Mouse (Mus musculus) ES-E14 (cell line): ENCODE results near the gene Gm21060.
"Not testable (repeated sequence)": the region's sequence is repeated elsewhere in the genome, so short reads cannot be mapped to it uniquely, and the experiment has no call there.

Source experiments
- MAFK ChIP-seq: IDR thresholded peaks from 2 replicates; pipeline ENCODE4 v1.6.1; 2014; ENCODE audit warnings: mild to moderate bottlenecking, low read depth, low read length, inconsistent platforms; ENCODE audit not compliant: insufficient read depth
- ZC3H11A ChIP-seq: IDR thresholded peaks from 2 replicates; pipeline ENCODE4 v1.6.1; 2012; ENCODE audit warnings: low read depth, mild to moderate bottlenecking, inconsistent platforms, low read length, borderline replicate concordance

GRCm38 (mm10) chr19:61312400-61312799, 15.5 kb upstream of the Gm21060 start:
- not testable (repeated sequence) for TF ChIP-seq MAFK, ZC3H11A
